Mouse (Mus musculus): ENCODE data around the gene Zp3. TPM values are rescaled to one million over a fixed set of nuclear protein-coding genes. Genes with fewer than 3 reads are reported as not detected.

The Zp3 gene
- polyA plus RNA-seq, 2 experiments = 0.37 to 0.38 TPM

DNA sequence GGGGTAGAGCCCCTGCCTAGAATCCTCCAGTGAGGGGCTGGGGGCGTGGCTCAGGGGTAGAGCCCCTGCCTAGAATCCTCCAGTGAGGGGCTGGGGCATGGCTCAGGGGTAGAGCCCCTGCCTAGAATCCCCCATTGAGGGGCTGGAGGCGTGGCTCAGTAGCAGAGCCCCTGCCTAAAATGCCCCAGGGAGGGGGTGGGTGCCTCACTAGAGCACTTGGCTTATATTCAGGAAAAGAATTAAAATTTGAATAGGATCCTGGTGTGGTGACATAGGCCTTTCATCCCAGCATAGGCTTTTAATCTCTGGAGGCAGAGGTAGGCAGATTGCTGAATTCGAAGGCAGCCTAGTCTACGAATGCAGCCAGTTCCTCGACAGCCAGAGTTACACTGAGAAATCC is 518 bp upstream of the Zp3 start:
- no peak overlapping the region for H3K9ac ChIP-seq (ENCODE audit: low read depth, low read length, severe bottlenecking)
- WGBS = 80% methylated on average over 5 of the region's 5 CpGs
- H3K4me3 ChIP-seq (replicated peaks; ENCODE audit: low read length) = no peak overlapping the region
- DNase-seq (ENCODE audit: low spot score) (no peak), ATAC-seq (ENCODE audit: low FRiP score, low read depth) (no peak)
- H3K4me2 ChIP-seq (replicated peaks; ENCODE audit: low read depth, low read length, severe bottlenecking) = no peak overlapping the region
- H3K4me1 ChIP-seq (ENCODE audit: control insufficient read depth, insufficient read depth, low read length) = no peaks in the 10 kb centered on the region
- no peak overlapping the region for H3K27ac ChIP-seq (replicated peaks; ENCODE audit: low read depth, low read length)
- H3K9me3 ChIP-seq (ENCODE audit: control insufficient read depth, low read length) = no peaks in the 10 kb centered on the region
- H3K27me3 ChIP-seq (ENCODE audit: control insufficient read depth, insufficient read depth, low read length) = no peaks in the 10 kb centered on the region
- TF ChIP-seq POLR2A (IDR thresholded peaks at IDR 0.05; ENCODE audit: borderline replicate concordance, extremely low read depth, insufficient read depth, insufficient read length) = no peak
- no peaks in the 10 kb centered on the region for H3K36me3 ChIP-seq (ENCODE audit: control insufficient read depth, insufficient read depth, low read length)

DNA sequence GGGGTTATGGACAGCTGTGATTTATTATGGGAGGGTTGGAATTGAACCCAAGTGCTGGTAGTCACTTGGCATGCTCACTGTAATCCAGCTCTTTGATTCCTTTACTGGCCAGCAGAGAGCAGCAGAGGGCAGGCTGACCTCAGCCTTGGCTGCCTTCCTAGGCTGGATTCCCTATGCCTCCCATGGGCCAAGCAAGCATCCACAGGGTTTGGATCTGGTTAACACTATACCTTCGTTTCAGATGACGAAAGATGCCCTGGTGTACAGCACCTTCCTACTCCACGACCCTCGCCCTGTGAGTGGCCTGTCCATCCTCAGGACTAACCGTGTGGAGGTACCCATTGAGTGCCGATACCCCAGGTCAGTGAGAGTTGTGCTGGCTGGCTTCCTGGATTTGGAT is 2.5 kb downstream of the Zp3 start:
- H3K36me3 ChIP-seq (ENCODE audit: control insufficient read depth, insufficient read depth, low read length) = no peaks in the 10 kb centered on the region
- no peaks in the 10 kb centered on the region for H3K27me3 ChIP-seq (ENCODE audit: control insufficient read depth, insufficient read depth, low read length)
- TF ChIP-seq POLR2A (IDR thresholded peaks at IDR 0.05; ENCODE audit: borderline replicate concordance, extremely low read depth, insufficient read depth, insufficient read length) = no peak
- 40% methylated on average over 6 of the region's 6 CpGs for WGBS
- H3K9me3 ChIP-seq (ENCODE audit: control insufficient read depth, low read length) = no peaks in the 10 kb centered on the region
- H3K4me2 ChIP-seq (replicated peaks; ENCODE audit: low read depth, low read length, severe bottlenecking) = no peak overlapping the region
- peak; percentile 78 for DNase-seq (ENCODE audit: low spot score)
- no peak overlapping the region for H3K4me3 ChIP-seq (replicated peaks; ENCODE audit: low read length)
- ATAC-seq (ENCODE audit: low FRiP score, low read depth) = peak; percentile 75; the same call in 1 of the 2 replicates
- no peaks in the 10 kb centered on the region for H3K4me1 ChIP-seq (ENCODE audit: control insufficient read depth, insufficient read depth, low read length)
- no peak overlapping the region for H3K27ac ChIP-seq (replicated peaks; ENCODE audit: low read depth, low read length)
- H3K9ac ChIP-seq (ENCODE audit: low read depth, low read length, severe bottlenecking) = no peak overlapping the region

GRCm38 (mm10) chr5:135984546-135985044 is 4.7 kb downstream of the Zp3 start:
- ATAC-seq (ENCODE audit: low FRiP score, low read depth) = no peak

DNA sequence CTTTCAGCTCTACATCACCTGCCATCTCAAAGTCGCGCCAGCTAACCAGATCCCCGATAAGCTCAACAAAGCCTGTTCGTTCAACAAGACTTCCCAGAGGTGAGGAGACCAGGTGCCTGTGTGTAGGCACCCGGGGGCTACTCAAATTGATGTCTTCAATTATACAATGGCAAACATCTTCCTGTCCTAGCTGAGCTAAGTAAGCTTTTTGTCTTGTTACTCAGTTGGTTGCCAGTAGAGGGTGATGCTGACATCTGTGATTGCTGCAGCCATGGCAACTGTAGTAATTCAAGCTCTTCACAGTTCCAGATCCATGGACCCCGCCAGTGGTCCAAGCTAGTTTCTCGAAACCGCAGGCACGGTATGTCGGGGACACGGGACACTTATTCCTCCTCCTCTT is 7.3 kb downstream of the Zp3 start:
- ATAC-seq (ENCODE audit: low FRiP score, low read depth) (no peak), DNase-seq (ENCODE audit: low spot score) (no peak)
- H3K27me3 ChIP-seq (ENCODE audit: control insufficient read depth, insufficient read depth, low read length) = no peaks in the 10 kb centered on the region
- no peaks in the 10 kb centered on the region for H3K9me3 ChIP-seq (ENCODE audit: control insufficient read depth, low read length)
- 58% methylated on average over 11 of the region's 11 CpGs for WGBS
- H3K4me1 ChIP-seq (ENCODE audit: control insufficient read depth, insufficient read depth, low read length) = no peaks in the 10 kb centered on the region
- H3K9ac ChIP-seq (ENCODE audit: low read depth, low read length, severe bottlenecking) = no peak overlapping the region
- TF ChIP-seq POLR2A (IDR thresholded peaks at IDR 0.05; ENCODE audit: borderline replicate concordance, extremely low read depth, insufficient read depth, insufficient read length) = no peak
- H3K4me3 ChIP-seq (replicated peaks; ENCODE audit: low read length) = no peak overlapping the region
- H3K36me3 ChIP-seq (ENCODE audit: control insufficient read depth, insufficient read depth, low read length) = no peaks in the 10 kb centered on the region
- H3K27ac ChIP-seq (replicated peaks; ENCODE audit: low read depth, low read length) = no peak overlapping the region
- H3K4me2 ChIP-seq (replicated peaks; ENCODE audit: low read depth, low read length, severe bottlenecking) = no peak overlapping the region

More at GRCm38 (mm10) chr5:135984546-135985044, 4.7 kb downstream of the Zp3 start:
- WGBS = 63% methylated on average over 6 of the region's 6 CpGs
- H3K9ac ChIP-seq (ENCODE audit: low read depth, low read length, severe bottlenecking) = no peak overlapping the region
- H3K4me2 ChIP-seq (replicated peaks; ENCODE audit: low read depth, low read length, severe bottlenecking) = no peak overlapping the region
- H3K4me1 ChIP-seq (ENCODE audit: control insufficient read depth, insufficient read depth, low read length) = no peaks in the 10 kb centered on the region
- H3K9me3 ChIP-seq (ENCODE audit: control insufficient read depth, low read length) = no peaks in the 10 kb centered on the region
- no peak overlapping the region for H3K27ac ChIP-seq (replicated peaks; ENCODE audit: low read depth, low read length)
- no peaks in the 10 kb centered on the region for H3K36me3 ChIP-seq (ENCODE audit: control insufficient read depth, insufficient read depth, low read length)
- no peak for TF ChIP-seq POLR2A (IDR thresholded peaks at IDR 0.05; ENCODE audit: borderline replicate concordance, extremely low read depth, insufficient read depth, insufficient read length)
- H3K27me3 ChIP-seq (ENCODE audit: control insufficient read depth, insufficient read depth, low read length) = no peaks in the 10 kb centered on the region
- H3K4me3 ChIP-seq (replicated peaks; ENCODE audit: low read length) = no peak overlapping the region
- no peak for DNase-seq (ENCODE audit: low spot score)

- no peaks in the 10 kb centered on the region for H3K27me3 ChIP-seq (ENCODE audit: control insufficient read depth, insufficient read depth, low read length)
- H3K4me2 ChIP-seq (replicated peaks; ENCODE audit: low read depth, low read length, severe bottlenecking) = no peak overlapping the region
- no peak overlapping the region for H3K4me3 ChIP-seq (replicated peaks; ENCODE audit: low read length)
- no peak overlapping the region for H3K9ac ChIP-seq (ENCODE audit: low read depth, low read length, severe bottlenecking)
- H3K27ac ChIP-seq (replicated peaks; ENCODE audit: low read depth, low read length) = no peak overlapping the region
- 58% methylated on average over 5 of the region's 5 CpGs for WGBS
- ATAC-seq (ENCODE audit: low FRiP score, low read depth) (no peak), DNase-seq (ENCODE audit: low spot score) (no peak)
- H3K4me1 ChIP-seq (ENCODE audit: control insufficient read depth, insufficient read depth, low read length) = peaks cover under 1% of the 10 kb centered on the region
- no peak for TF ChIP-seq POLR2A (IDR thresholded peaks at IDR 0.05; ENCODE audit: borderline replicate concordance, extremely low read depth, insufficient read depth, insufficient read length)
- no peaks in the 10 kb centered on the region for H3K36me3 ChIP-seq (ENCODE audit: control insufficient read depth, insufficient read depth, low read length)
- no peaks in the 10 kb centered on the region for H3K9me3 ChIP-seq (ENCODE audit: control insufficient read depth, low read length)
Measured at GRCm38 (mm10) chr5:135990601-135991000, 10.7 kb downstream of the Zp3 start.

All from limb, embryonic 14.5 days (tissue).